Mouse (Mus musculus) CD4-positive naive resting alpha-beta T cell, adult 76 days (primary cell): ENCODE results near the gene Lhfpl4. TPM values are rescaled to one million over a fixed set of nuclear protein-coding genes. Genes with fewer than 3 reads are reported as not detected.

Experiments used
- total RNA-seq: library from RNA; stranded (reverse); gene quantifications from one replicate; pipeline ENCODE4 v1.2.4, GENCODE M21; 2023

The Lhfpl4 gene
- total RNA-seq = 0.41 TPM

DNA sequence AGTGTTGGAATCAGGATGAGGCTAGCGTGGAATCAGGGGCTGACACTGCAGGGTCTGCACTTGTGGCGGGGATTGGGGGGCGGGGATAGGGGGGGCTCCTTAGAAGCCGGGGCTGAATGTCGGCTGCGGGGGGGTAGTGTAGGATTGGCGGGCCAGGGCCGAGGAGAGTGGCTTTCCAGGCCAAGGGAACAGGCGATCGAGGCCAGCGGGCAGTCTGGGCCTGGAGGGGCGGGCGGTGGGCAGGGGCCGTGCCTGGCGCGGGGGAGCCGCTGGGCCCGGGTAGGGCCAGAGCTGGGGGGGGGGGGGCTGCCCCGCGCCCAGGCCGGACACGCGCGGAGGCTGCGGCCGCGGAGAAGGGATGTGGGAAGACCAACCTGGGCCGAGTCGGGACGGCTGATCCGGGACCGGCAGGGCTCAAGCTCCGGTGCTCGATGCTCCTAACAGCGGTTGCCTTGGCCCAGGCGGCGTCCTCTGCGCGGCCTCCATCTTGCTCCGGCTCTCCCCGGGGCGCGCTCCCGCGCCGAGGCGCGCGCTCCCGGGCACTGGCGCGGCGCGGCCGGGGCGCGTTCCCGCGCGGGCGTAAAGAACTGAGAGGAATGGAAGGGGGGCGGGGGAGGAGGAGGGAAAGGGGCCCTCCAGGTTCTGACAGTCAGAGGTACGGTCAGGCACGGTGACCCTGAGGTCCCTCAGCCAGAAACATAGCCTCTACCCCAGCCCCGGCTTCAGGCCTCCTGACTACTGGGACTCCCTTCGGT is at the start of gene Lhfpl4:
Lhfpl4 (minus strand) TSS at position 544 of the 755 bp plus-strand sequence.

GRCm38 (mm10) chr6:113237542-113238270 is 42.5 kb upstream of the Lhfpl4 start, which contains the start of gene Mtmr14:
Gene Mtmr14 (plus strand): TSS chr6:113237843.

Other genes starting within 250 kb of the Lhfpl4 start
- 2.2 TPM for gene Srgap3, start 248.1 kb downstream of the Lhfpl4 start, total RNA-seq
- gene Thumpd3, start 149.2 kb downstream of the Lhfpl4 start, total RNA-seq = 47.6 TPM
- gene Setd5, start 118.0 kb downstream of the Lhfpl4 start, total RNA-seq = 108 TPM
- gene Mtmr14, start 42.5 kb upstream of the Lhfpl4 start, total RNA-seq = 42.4 TPM
- 1.3 TPM for gene Cpne9, start 86.9 kb upstream of the Lhfpl4 start, total RNA-seq
- gene Brpf1, start 111.8 kb upstream of the Lhfpl4 start, total RNA-seq = 79.0 TPM
- gene Ogg1, start 131.6 kb upstream of the Lhfpl4 start, total RNA-seq = 10.7 TPM
- gene Camk1, start 148.6 kb upstream of the Lhfpl4 start, total RNA-seq = 1.2 TPM
- gene Tada3, start 182.5 kb upstream of the Lhfpl4 start, total RNA-seq = 25.2 TPM
- 224 TPM for gene Arpc4, start 182.7 kb upstream of the Lhfpl4 start, total RNA-seq
- 51.7 TPM for gene Ttll3, start 193.9 kb upstream of the Lhfpl4 start, total RNA-seq
- 10.7 TPM for gene Rpusd3, start 224.0 kb upstream of the Lhfpl4 start, total RNA-seq
- not detected for gene Cidec, start 240.4 kb upstream of the Lhfpl4 start, total RNA-seq
- gene Jagn1, start 247.2 kb upstream of the Lhfpl4 start, total RNA-seq = 13.5 TPM